Mouse (Mus musculus): Measurements from ENCODE around the gene Tcaf2. TPM values are rescaled to one million over a fixed set of nuclear protein-coding genes. Genes with fewer than 3 reads are reported as not detected.

Tcaf2 gene
- polyA plus RNA-seq (2015; fragmentation: Nextera tagmentation; extraction: Ambion mirVana) = 2.7 TPM in 2 replicates

- no peak within 1 kb of the TSS for H3K27ac ChIP-seq (ENCODE audit: low read length)
- ATAC-seq (peak; percentile 99), DNase-seq (ENCODE audit: low spot score) (peak; percentile 92)
- no peaks in the 10 kb centered on the region for H3K36me3 ChIP-seq (ENCODE audit: insufficient read depth, low read length)
- 0 out of 2 replicates have a peak, but pooled peaks have one; percentile 10 for TF ChIP-seq EP300 (IDR thresholded peaks at IDR 0.05)
- peak; percentile 95 for TF ChIP-seq CTCF (IDR thresholded peaks at IDR 0.05)
- H3K4me1 ChIP-seq (ENCODE audit: insufficient read depth, low read depth, low read length) = no peaks in the 10 kb centered on the region
- WGBS = under 1% methylated on average over 23 of the region's 23 CpGs
- H3K4me2 ChIP-seq (replicated peaks; ENCODE audit: low read depth, low read length) = peak within 1 kb of the TSS; percentile 56
- H3K9me3 ChIP-seq (ENCODE audit: low read length) = no peaks in the 10 kb centered on the region
- peak within 1 kb of the TSS; percentile 48 for H3K4me3 ChIP-seq (ENCODE audit: low read depth, low read length)
- H3K27me3 ChIP-seq (replicated peaks; ENCODE audit: insufficient read depth, low read length) = no peaks in the 10 kb centered on the region
- no peak within 1 kb of the TSS for H3K9ac ChIP-seq (replicated peaks; ENCODE audit: low read depth)
These were observed at the start of gene Tcaf2 for GRCm38 (mm10) chr6:42644912-42645549. Gene Tcaf2, minus strand, starts transcription at chr6:42645254.

- no peak for TF ChIP-seq EP300 (IDR thresholded peaks at IDR 0.05)
- no peak; the same call in 1 of the 2 replicates for TF ChIP-seq CTCF (IDR thresholded peaks at IDR 0.05)
- Histone ChIP-seq H3K9me3 (ENCODE audit: low read length) (no peaks in the 10 kb centered on the region), H3K36me3 (ENCODE audit: insufficient read depth, low read length) (no peaks in the 10 kb centered on the region)
These were observed 47.6 kb upstream of the Tcaf2 start for GRCm38 (mm10) chr6:42692517-42693190.

GRCm38 (mm10) chr6:42692154-42692516, 47.1 kb upstream of the Tcaf2 start:
- DNase-seq (ENCODE audit: low spot score) = peak; percentile 95
- Histone ChIP-seq H3K4me3 (ENCODE audit: low read depth, low read length) (peak overlapping the region; percentile 80), H3K9me3 (ENCODE audit: low read length) (no peaks in the 10 kb centered on the region), H3K27me3 (replicated peaks; ENCODE audit: insufficient read depth, low read length) (no peaks in the 10 kb centered on the region), H3K4me2 (replicated peaks; ENCODE audit: low read depth, low read length) (peak overlapping the region; percentile 92), H3K27ac (ENCODE audit: low read length) (peak overlapping the region; percentile 91), H3K4me1 (ENCODE audit: insufficient read depth, low read depth, low read length) (no peaks in the 10 kb centered on the region), H3K36me3 (ENCODE audit: insufficient read depth, low read length) (no peaks in the 10 kb centered on the region), H3K9ac (replicated peaks; ENCODE audit: low read depth) (peak overlapping the region; percentile 62)
- peak; percentile 93 for ATAC-seq
- WGBS = under 1% methylated on average over 10 of the region's 10 CpGs
- TF ChIP-seq CTCF (IDR thresholded peaks at IDR 0.05) = 0 out of 2 replicates have a peak, but pooled peaks have one; percentile 1
- TF ChIP-seq EP300 (IDR thresholded peaks at IDR 0.05) = no peak

More at GRCm38 (mm10) chr6:42692517-42693190, 47.6 kb upstream of the Tcaf2 start:
- peak overlapping the region; percentile 91 for H3K27ac ChIP-seq (ENCODE audit: low read length)
- peak overlapping the region; percentile 92 for H3K4me2 ChIP-seq (replicated peaks; ENCODE audit: low read depth, low read length)
- H3K4me1 ChIP-seq (ENCODE audit: insufficient read depth, low read depth, low read length) = no peaks in the 10 kb centered on the region
- peak overlapping the region; percentile 80 for H3K4me3 ChIP-seq (ENCODE audit: low read depth, low read length)
- WGBS = under 1% methylated on average over 32 of the region's 32 CpGs
- peak overlapping the region; percentile 62 for H3K9ac ChIP-seq (replicated peaks; ENCODE audit: low read depth)
- no peaks in the 10 kb centered on the region for H3K27me3 ChIP-seq (replicated peaks; ENCODE audit: insufficient read depth, low read length)
- ATAC-seq (peak; percentile 92), DNase-seq (ENCODE audit: low spot score) (peak; percentile 95)

GRCm38 (mm10) chr6:42689761-42690160, 44.7 kb upstream of the Tcaf2 start:
- no peak for ATAC-seq
- H3K4me2 ChIP-seq (replicated peaks; ENCODE audit: low read depth, low read length) = no peak overlapping the region
- no peak overlapping the region for H3K27ac ChIP-seq (ENCODE audit: low read length)
- H3K4me3 ChIP-seq (ENCODE audit: low read depth, low read length) = no peak overlapping the region
- H3K9me3 ChIP-seq (ENCODE audit: low read length) = no peaks in the 10 kb centered on the region
- no peak for DNase-seq (ENCODE audit: low spot score)
- H3K9ac ChIP-seq (replicated peaks; ENCODE audit: low read depth) = no peak overlapping the region
- peaks cover 8% of the 10 kb centered on the region; the same call in 1 of the 2 replicates for H3K36me3 ChIP-seq (ENCODE audit: insufficient read depth, low read length)
- H3K4me1 ChIP-seq (ENCODE audit: insufficient read depth, low read depth, low read length) = no peaks in the 10 kb centered on the region
- TF ChIP-seq EP300 (IDR thresholded peaks at IDR 0.05) (no peak), CTCF (IDR thresholded peaks at IDR 0.05) (no peak)
- H3K27me3 ChIP-seq (replicated peaks; ENCODE audit: insufficient read depth, low read length) = no peaks in the 10 kb centered on the region

- no peak overlapping the region for H3K4me2 ChIP-seq (replicated peaks; ENCODE audit: low read depth, low read length)
- no peaks in the 10 kb centered on the region for H3K27me3 ChIP-seq (replicated peaks; ENCODE audit: insufficient read depth, low read length)
- H3K36me3 ChIP-seq (ENCODE audit: insufficient read depth, low read length) = peaks cover 9% of the 10 kb centered on the region; the same call in 1 of the 2 replicates
- no peaks in the 10 kb centered on the region for H3K9me3 ChIP-seq (ENCODE audit: low read length)
- no peak for ATAC-seq
- no peak overlapping the region for H3K4me3 ChIP-seq (ENCODE audit: low read depth, low read length)
- no peaks in the 10 kb centered on the region for H3K4me1 ChIP-seq (ENCODE audit: insufficient read depth, low read depth, low read length)
- no peak overlapping the region for H3K27ac ChIP-seq (ENCODE audit: low read length)
- no peak overlapping the region for H3K9ac ChIP-seq (replicated peaks; ENCODE audit: low read depth)
- WGBS = 88% methylated on average over 5 of the region's 5 CpGs
- DNase-seq (ENCODE audit: low spot score) = no peak
- TF ChIP-seq EP300 (IDR thresholded peaks at IDR 0.05) (no peak), CTCF (IDR thresholded peaks at IDR 0.05) (peak; percentile 34)
These were observed 42.9 kb upstream of the Tcaf2 start for GRCm38 (mm10) chr6:42687907-42688306.

GRCm38 (mm10) chr6:42680077-42680476, 35.0 kb upstream of the Tcaf2 start:
- H3K4me1 ChIP-seq (ENCODE audit: insufficient read depth, low read depth, low read length) = no peaks in the 10 kb centered on the region
- no peak for DNase-seq (ENCODE audit: low spot score)
- no peaks in the 10 kb centered on the region for H3K9me3 ChIP-seq (ENCODE audit: low read length)
- WGBS = 87% methylated on average over 7 of the region's 7 CpGs
- H3K4me2 ChIP-seq (replicated peaks; ENCODE audit: low read depth, low read length) = no peak overlapping the region
- no peak for ATAC-seq
- TF ChIP-seq CTCF (IDR thresholded peaks at IDR 0.05) (no peak), EP300 (IDR thresholded peaks at IDR 0.05) (no peak)
- no peaks in the 10 kb centered on the region for H3K27me3 ChIP-seq (replicated peaks; ENCODE audit: insufficient read depth, low read length)
- H3K4me3 ChIP-seq (ENCODE audit: low read depth, low read length) = no peak overlapping the region
- no peak overlapping the region for H3K27ac ChIP-seq (ENCODE audit: low read length)
- H3K9ac ChIP-seq (replicated peaks; ENCODE audit: low read depth) = no peak overlapping the region
- peaks cover 23% of the 10 kb centered on the region; the same call in 1 of the 2 replicates for H3K36me3 ChIP-seq (ENCODE audit: insufficient read depth, low read length)
